In genomic region chr2:33349581-33349980, GRCm38 (mm10) we compare ENCODE assay signal across 17 mouse cellular contexts. TPM values are rescaled to one million over a fixed set of nuclear protein-coding genes. Genes with fewer than 3 reads are reported as not detected.
A peak's percentile ranks its signal among the peaks of the same experiment; 100 is the strongest.
DNase-seq lines count a peak whose midpoint lies in the region; ATAC-seq lines count a peak whose summit lies in the region.
"Had no signal": no experiment of that assay in that cellular context is flagged by ENCODE, and none has a peak within 500 bp of the region (broad histone marks: within the 10 kb centered on the region; RNA-seq: fewer than 3 reads in every experiment).

No protein-coding gene starts in this region.

- no peak overlapping the region for H3K4me3 ChIP-seq in forebrain, embryonic 16.5 days (replicated peaks; ENCODE audit: low read length)
- no peak overlapping the region for H3K4me3 ChIP-seq in forebrain, embryonic 12.5 days (replicated peaks)
- no peak overlapping the region for H3K4me3 ChIP-seq in midbrain, embryonic 14.5 days (replicated peaks; ENCODE audit: low read depth, low read length)
- H3K4me3 ChIP-seq in midbrain, embryonic 10.5 days: no peak overlapping the region
- H3K4me3 ChIP-seq: embryonic facial prominence, embryonic 15.5 days; heart, embryonic 13.5 days; hindbrain, embryonic 15.5 days; kidney, embryonic 15.5 days; limb, embryonic 15.5 days; liver, embryonic 15.5 days; stomach, embryonic 15.5 days had no signal

- H3K27ac ChIP-seq in forebrain, embryonic 16.5 days (ENCODE audit: low read length): peak overlapping the region; percentile 54; the same call in 1 of the 2 replicates
- no peak overlapping the region for H3K27ac ChIP-seq in forebrain, embryonic 12.5 days
- 0 out of 2 replicates have a peak overlapping the region, but pooled peaks have one; percentile 32 for H3K27ac ChIP-seq in midbrain, embryonic 14.5 days (replicated peaks; ENCODE audit: low read depth, low read length)
- H3K27ac ChIP-seq in midbrain, embryonic 10.5 days (replicated peaks): no peak overlapping the region
- H3K27ac ChIP-seq: embryonic facial prominence, embryonic 15.5 days; heart, embryonic 13.5 days; hindbrain, embryonic 15.5 days; kidney, embryonic 15.5 days; limb, embryonic 15.5 days; liver, embryonic 15.5 days; macrophage; stomach, embryonic 15.5 days had no signal

- ATAC-seq in forebrain, embryonic 16.5 days: no peak
- ATAC-seq in forebrain, embryonic 12.5 days (ENCODE audit: low FRiP score): no peak
- ATAC-seq in midbrain, embryonic 14.5 days (ENCODE audit: low FRiP score, low TSS enrichment): no peak

- no peak overlapping the region for H3K4me2 ChIP-seq in forebrain, embryonic 16.5 days (ENCODE audit: low read length)
- H3K4me2 ChIP-seq in forebrain, embryonic 12.5 days: no peak overlapping the region
- H3K4me2 ChIP-seq in midbrain, embryonic 14.5 days (ENCODE audit: low read length): no peak overlapping the region
- H3K4me2 ChIP-seq: embryonic facial prominence, embryonic 15.5 days; heart, embryonic 13.5 days; hindbrain, embryonic 15.5 days; kidney, embryonic 15.5 days; limb, embryonic 15.5 days; liver, embryonic 15.5 days; midbrain, embryonic 11.5 days; stomach, embryonic 15.5 days had no signal

- H3K36me3 ChIP-seq in forebrain, embryonic 16.5 days (ENCODE audit: control insufficient read depth, insufficient read depth): no peaks in the 10 kb centered on the region
- no peaks in the 10 kb centered on the region for H3K36me3 ChIP-seq in forebrain, embryonic 12.5 days (replicated peaks)
- no peaks in the 10 kb centered on the region for H3K36me3 ChIP-seq in midbrain, embryonic 14.5 days (ENCODE audit: control insufficient read depth, insufficient read depth, low read length)
- H3K36me3 ChIP-seq in midbrain, embryonic 10.5 days: no peaks in the 10 kb centered on the region
- H3K36me3 ChIP-seq: embryonic facial prominence, embryonic 15.5 days; heart, embryonic 13.5 days; hindbrain, embryonic 15.5 days; kidney, embryonic 15.5 days; limb, embryonic 15.5 days; liver, embryonic 15.5 days; stomach, embryonic 15.5 days had no signal

- H3K4me1 ChIP-seq in forebrain, embryonic 16.5 days (replicated peaks; ENCODE audit: control insufficient read depth, insufficient read depth, low read length): peaks cover 43% of the 10 kb centered on the region
- peaks cover 30% of the 10 kb centered on the region for H3K4me1 ChIP-seq in forebrain, embryonic 12.5 days
- H3K4me1 ChIP-seq in midbrain, embryonic 14.5 days (ENCODE audit: control insufficient read depth, insufficient read depth, low read length): no peaks in the 10 kb centered on the region
- peaks cover 43% of the 10 kb centered on the region for H3K4me1 ChIP-seq in midbrain, embryonic 10.5 days

- no peaks in the 10 kb centered on the region for H3K27me3 ChIP-seq in forebrain, embryonic 16.5 days (replicated peaks; ENCODE audit: control insufficient read depth, insufficient read depth, low read length)
- no peaks in the 10 kb centered on the region for H3K27me3 ChIP-seq in forebrain, embryonic 12.5 days
- no peaks in the 10 kb centered on the region for H3K27me3 ChIP-seq in midbrain, embryonic 14.5 days (ENCODE audit: control insufficient read depth, insufficient read depth, low read length)
- H3K27me3 ChIP-seq in midbrain, embryonic 10.5 days (ENCODE audit: low read depth, poor library complexity, severe bottlenecking): 0 out of 2 replicates have a peak, but pooled peaks cover 3% of the 10 kb centered on the region
- H3K27me3 ChIP-seq: embryonic facial prominence, embryonic 15.5 days; heart, embryonic 13.5 days; hindbrain, embryonic 15.5 days; kidney, embryonic 15.5 days; limb, embryonic 15.5 days; liver, embryonic 15.5 days; stomach, embryonic 15.5 days had no signal

- no peak for DNase-seq in midbrain, embryonic 14.5 days
- DNase-seq in midbrain, embryonic 10.5 days (ENCODE audit: low spot score): no peak
- DNase-seq in cerebellum, adult 11-12 months: peak; percentile 76
- peak; percentile 55 to 73 for DNase-seq in cerebellum, postnatal 14 days
- DNase-seq in heart, postnatal 14 days: no peak
- DNase-seq in B cell, adult 2 months: no peak

- no peak overlapping the region for H3K9ac ChIP-seq in forebrain, embryonic 16.5 days (replicated peaks; ENCODE audit: low read depth, low read length)
- H3K9ac ChIP-seq in forebrain, embryonic 12.5 days: no peak overlapping the region
- no peak overlapping the region for H3K9ac ChIP-seq in midbrain, embryonic 14.5 days (replicated peaks; ENCODE audit: low read length)
- H3K9ac ChIP-seq: embryonic facial prominence, embryonic 15.5 days; heart, embryonic 13.5 days; hindbrain, embryonic 15.5 days; kidney, embryonic 15.5 days; limb, embryonic 15.5 days; liver, embryonic 15.5 days; stomach, embryonic 15.5 days had no signal

- no peaks in the 10 kb centered on the region for H3K9me3 ChIP-seq in forebrain, embryonic 16.5 days (ENCODE audit: control insufficient read depth, low read length)
- no peaks in the 10 kb centered on the region for H3K9me3 ChIP-seq in forebrain, embryonic 12.5 days
- no peaks in the 10 kb centered on the region for H3K9me3 ChIP-seq in midbrain, embryonic 14.5 days (ENCODE audit: control insufficient read depth, low read length)
- H3K9me3 ChIP-seq in midbrain, embryonic 10.5 days (replicated peaks): no peaks in the 10 kb centered on the region
- H3K9me3 ChIP-seq: embryonic facial prominence, embryonic 15.5 days; heart, embryonic 13.5 days; hindbrain, embryonic 15.5 days; kidney, embryonic 15.5 days; limb, embryonic 15.5 days; liver, embryonic 15.5 days; stomach, embryonic 15.5 days had no signal

- intact Hi-C loops in heart, postnatal 14 days (cut with DNase I): loop anchor here (1.0 to 2.0 kb wide), 3 partner anchors 33 to 195 kb away; no protein-coding TSS in a partner anchor

- 40% methylated on average over 2 of the region's 2 CpGs for WGBS in forebrain, embryonic 16.5 days
- 47% methylated on average over 2 of the region's 2 CpGs for WGBS in forebrain, embryonic 12.5 days
- 51% methylated on average over 2 of the region's 2 CpGs for WGBS in midbrain, embryonic 14.5 days
- WGBS in midbrain, embryonic 10.5 days: 52% methylated on average over 2 of the region's 2 CpGs

RNA-seq across cellular contexts. Expression of gene Ralgps1, which starts 21.7 kb away (rescaled TPM):
- 44.8 and 50.4 TPM in 2 replicates for polyA plus RNA-seq in forebrain, embryonic 16.5 days (2015; fragmentation: Nextera tagmentation; extraction: Ambion mirVana)
- 23.8 and 28.7 TPM in 2 replicates for polyA plus RNA-seq in forebrain, embryonic 12.5 days (2016; fragmentation: Nextera tagmentation; extraction: Ambion mirVana)
- polyA plus RNA-seq in midbrain, embryonic 14.5 days (2014; fragmentation: Nextera tagmentation; extraction: Ambion mirVana): 41.1 and 58.8 TPM in 2 replicates
- 6.9 and 11.4 TPM in 2 replicates for polyA plus RNA-seq in midbrain, embryonic 10.5 days (2016; fragmentation: Nextera tagmentation; extraction: Ambion mirVana)
- 1 to 10 TPM; 7.5 to 7.6 TPM for total RNA-seq in heart, postnatal 14 days (2021)

Comparison
In these comparisons a context has a peak if more than half of its experiments do, and no peak if none do; other contexts are left out.
1. H3K27ac ChIP-seq: peak in forebrain, embryonic 16.5 days (single experiment) and midbrain, embryonic 14.5 days (single experiment); none in forebrain, embryonic 12.5 days (single experiment) and midbrain, embryonic 10.5 days (single experiment).
2. DNase-seq: peak in cerebellum, adult 11-12 months (single experiment) and cerebellum, postnatal 14 days (2 of 2); none in midbrain, embryonic 14.5 days (single experiment), midbrain, embryonic 10.5 days (single experiment), heart, postnatal 14 days (0 of 2) and B cell, adult 2 months (0 of 2).